Mouse (Mus musculus) gastrocnemius, adult 2 months (tissue): ENCODE results near the gene Edc3. TPM values are rescaled to one million over a fixed set of nuclear protein-coding genes. Genes with fewer than 3 reads are reported as not detected.

Experiments
- DNase-seq: peaks from one replicate; pipeline ENCODE4 v3.0.0; 2022
- H3K27ac ChIP-seq: fragments of 200-600 bp; 2 replicates; pipeline ENCODE4 v1.8.1; 2022; ENCODE audit warnings: mild to moderate bottlenecking
- H3K4me3 ChIP-seq: fragments of 200-600 bp; 2 replicates; pipeline ENCODE4 v1.8.1; 2022; ENCODE audit warnings: mild to moderate bottlenecking, moderate library complexity
- CTCF ChIP-seq: fragments of 200-600 bp; IDR thresholded peaks from 2 replicates; pipeline ENCODE4 v1.8.1; 2022; ENCODE audit warnings: antibody characterized with exemption, mild to moderate bottlenecking, moderate library complexity
- intact Hi-C: fragments of 180-260 bp; cut with DNase I; formaldehyde crosslinking; loops from one replicate; pipeline ENCODE4 v1.15.1; 2025
- total RNA-seq, 2 experiments: library from RNA; stranded (reverse); gene quantifications; 2 replicates each; pipeline ENCODE4 v1.2.3; 2021

Gene Edc3
- total RNA-seq, 2 experiments from 2014 or later = 5.9 to 6.6 TPM

GRCm38 (mm10) chr9:57800325-57800975, 92.1 kb downstream of the Edc3 start:
- Histone ChIP-seq H3K27ac (no peak overlapping the region), H3K4me3 (no peak overlapping the region)
- DNase-seq = no peak
- no peak for TF ChIP-seq CTCF
- intact Hi-C loops = no loop called here

Other genes starting within 250 kb of the Edc3 start
- under 1 TPM; 0.82 to 0.95 TPM for gene Scamp5, start 240.5 kb upstream of the Edc3 start, total RNA-seq
- not detected for gene Rpp25, start 204.5 kb upstream of the Edc3 start, total RNA-seq
- gene Cox5a, start 187.3 kb upstream of the Edc3 start, total RNA-seq = 1,000 to 10,000 TPM; 1,176 to 1,655 TPM
- gene Fam219b, start 171.0 kb upstream of the Edc3 start, total RNA-seq = 1 to 10 TPM; 5.9 TPM
- gene Mpi, start 155.8 kb upstream of the Edc3 start, total RNA-seq = 10 to 100 TPM; 67.6 to 97.7 TPM
- 10 to 100 TPM; 39.6 to 46.4 TPM for gene Scamp2, start 147.6 kb upstream of the Edc3 start, total RNA-seq
- 1 to 10 TPM; 4.4 to 6.6 TPM for gene Ulk3, start 119.1 kb upstream of the Edc3 start, total RNA-seq
- gene Cplx3, start 102.3 kb upstream of the Edc3 start, total RNA-seq = not detected
- not detected for gene Lman1l, start 87.8 kb upstream of the Edc3 start, total RNA-seq
- gene Csk, start 54.9 kb upstream of the Edc3 start, total RNA-seq = 10 to 100 TPM in 1 of 2 experiments, 1 to 10 TPM in 1; 7.1 to 14.0 TPM
- gene Cyp1a2, start 24.8 kb upstream of the Edc3 start, total RNA-seq = not detected
- gene Cyp1a1, start 20.6 kb upstream of the Edc3 start, total RNA-seq = under 1 TPM; 0.36 to 0.53 TPM
- 10 to 100 TPM; 45.4 to 50.4 TPM for gene Clk3, start 57.3 kb downstream of the Edc3 start, total RNA-seq
- 1 to 10 TPM; 3.1 to 3.4 TPM for gene Arid3b, start 128.3 kb downstream of the Edc3 start, total RNA-seq
- gene Ubl7, start 202.4 kb downstream of the Edc3 start, total RNA-seq = 10 to 100 TPM; 81.3 to 82.1 TPM
- 10 to 100 TPM in 1 of 2 experiments, 1 to 10 TPM in 1; 9.0 to 14.4 TPM for gene Sema7a, start 231.6 kb downstream of the Edc3 start, total RNA-seq